Mouse (Mus musculus) CD4-positive, CD25-positive, alpha-beta regulatory T cell, adult 4 months (primary cell): Measurements from ENCODE around the gene Pou2f3. TPM values are rescaled to one million over a fixed set of nuclear protein-coding genes. Genes with fewer than 3 reads are reported as not detected.

Source experiments
- ATAC-seq: one replicate; pipeline ENCODE4 v1.8.0; 2017
- polyA plus RNA-seq, 2 experiments: library from polyadenylated mRNA; unstranded; fragments of 100-300 nt; shearing (Covaris generic); gene quantifications; one replicate each; pipeline ENCODE4 v1.2.1; 2017

The Pou2f3 gene
- polyA plus RNA-seq, 2 experiments from 2014 or later = not detected

- no peak for ATAC-seq
These were observed 20.7 kb upstream of the Pou2f3 start for GRCm38 (mm10) chr9:43230886-43231285.

- ATAC-seq = no peak
These were observed 19.8 kb upstream of the Pou2f3 start for GRCm38 (mm10) chr9:43229962-43230361.

GRCm38 (mm10) chr9:43229398-43229895 lies 19.3 kb upstream of the Pou2f3 start:
- no peak for ATAC-seq

- no peak for ATAC-seq
These were observed 18.6 kb upstream of the Pou2f3 start for GRCm38 (mm10) chr9:43228745-43229144.

GRCm38 (mm10) chr9:43227626-43228025 lies 17.5 kb upstream of the Pou2f3 start:
- no peak for ATAC-seq

GRCm38 (mm10) chr9:43226573-43227160 lies 16.5 kb upstream of the Pou2f3 start:
- ATAC-seq = no peak

- no peak for ATAC-seq
These were observed 15.3 kb upstream of the Pou2f3 start for GRCm38 (mm10) chr9:43225481-43225880.

- no peak for ATAC-seq
These were observed 14.7 kb upstream of the Pou2f3 start for GRCm38 (mm10) chr9:43224771-43225355.

GRCm38 (mm10) chr9:43222429-43222715 lies 12.2 kb upstream of the Pou2f3 start:
- no peak for ATAC-seq

GRCm38 (mm10) chr9:43221643-43222428 lies 11.7 kb upstream of the Pou2f3 start:
- ATAC-seq = no peak

GRCm38 (mm10) chr9:43210771-43211450 lies 742 bp upstream of the Pou2f3 start:
- no peak for ATAC-seq

GRCm38 (mm10) chr9:43206022-43206390 lies 4.2 kb downstream of the Pou2f3 start:
- ATAC-seq = no peak

- ATAC-seq = no peak
These were observed 4.7 kb downstream of the Pou2f3 start for GRCm38 (mm10) chr9:43205343-43206021.

- no peak for ATAC-seq
These were observed 10.0 kb downstream of the Pou2f3 start for GRCm38 (mm10) chr9:43200212-43200611.

- ATAC-seq = no peak
These were observed 16.2 kb downstream of the Pou2f3 start for GRCm38 (mm10) chr9:43194001-43194400.

- no peak for ATAC-seq
These were observed 18.6 kb downstream of the Pou2f3 start for GRCm38 (mm10) chr9:43191561-43191960.

GRCm38 (mm10) chr9:43189021-43189356 lies 21.2 kb downstream of the Pou2f3 start:
- ATAC-seq = no peak

- no peak for ATAC-seq
These were observed 21.7 kb downstream of the Pou2f3 start for GRCm38 (mm10) chr9:43188309-43189020.

GRCm38 (mm10) chr9:43179614-43180013 lies 30.6 kb downstream of the Pou2f3 start:
- ATAC-seq = no peak

GRCm38 (mm10) chr9:43178172-43178571 lies 32.0 kb downstream of the Pou2f3 start:
- no peak for ATAC-seq

GRCm38 (mm10) chr9:43167081-43167480 lies 43.1 kb downstream of the Pou2f3 start:
- ATAC-seq = no peak

GRCm38 (mm10) chr9:43166346-43166745 lies 43.8 kb downstream of the Pou2f3 start:
- ATAC-seq = no peak
